Mouse (Mus musculus): ENCODE measurements at regions not wholly inside any gene's neighbourhood (a gene's known extent, or its start where the extent isn't known, plus 50 kb on each side); places are given as distances from the start of the nearest gene placed in this dataset.

DNA sequence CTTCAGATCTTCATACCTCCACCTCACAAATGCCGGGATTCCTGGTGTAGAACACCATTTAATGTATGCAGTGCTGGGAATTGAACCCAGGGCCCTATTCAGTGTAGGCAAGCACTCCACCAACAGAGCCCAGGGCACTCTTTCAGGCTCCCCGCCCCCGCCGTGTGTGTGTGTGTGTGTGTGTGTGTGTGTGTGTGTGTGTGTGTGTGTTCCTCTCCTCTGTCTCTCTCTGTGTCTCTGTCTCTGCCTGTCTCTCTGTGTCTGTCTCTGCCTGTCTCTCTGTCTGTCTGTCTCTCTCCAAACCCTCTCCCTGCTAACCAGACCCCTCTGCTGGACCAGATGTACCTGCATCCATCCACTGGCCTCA, 61.1 kb downstream of the Irf2bpl start:
- Histone ChIP-seq H3K4me2 (ENCODE audit: low read depth, severe bottlenecking) (peak overlapping the region; percentile 47), H3K9me3 (ENCODE audit: control insufficient read depth, low read length) (no peaks in the 10 kb centered on the region), H3K4me3 (ENCODE audit: low read depth, low read length) (peak overlapping the region; percentile 9; the same call in 1 of the 2 replicates), H3K27ac (replicated peaks; ENCODE audit: low read depth, low read length) (peak overlapping the region; percentile 98), H3K4me1 (ENCODE audit: control insufficient read depth, insufficient read depth, low read length) (peaks cover 25% of the 10 kb centered on the region), H3K9ac (ENCODE audit: low read length) (peak overlapping the region; percentile 65), H3K27me3 (ENCODE audit: control insufficient read depth, insufficient read depth, low read length) (no peaks in the 10 kb centered on the region), H3K36me3 (ENCODE audit: control insufficient read depth, insufficient read depth, low read length) (no peaks in the 10 kb centered on the region)
- ATAC-seq (ENCODE audit: insufficient number of reproducible peaks, low FRiP score, low TSS enrichment, low read depth) = peak; percentile 6; the same call in 1 of the 2 replicates
- 57% methylated on average over 4 of the region's 4 CpGs for WGBS
- DNase-seq (ENCODE audit: low spot score) = no peak

- DNase-seq (ENCODE audit: low spot score) = no peak
- Histone ChIP-seq H3K9ac (ENCODE audit: low read length) (no peak overlapping the region), H3K4me3 (ENCODE audit: low read depth, low read length) (no peak overlapping the region), H3K27me3 (ENCODE audit: control insufficient read depth, insufficient read depth, low read length) (no peaks in the 10 kb centered on the region), H3K4me1 (ENCODE audit: control insufficient read depth, insufficient read depth, low read length) (peaks cover 43% of the 10 kb centered on the region), H3K4me2 (ENCODE audit: low read depth, severe bottlenecking) (no peak overlapping the region), H3K27ac (replicated peaks; ENCODE audit: low read depth, low read length) (no peak overlapping the region), H3K9me3 (ENCODE audit: control insufficient read depth, low read length) (no peaks in the 10 kb centered on the region), H3K36me3 (ENCODE audit: control insufficient read depth, insufficient read depth, low read length) (no peaks in the 10 kb centered on the region)
- ATAC-seq (ENCODE audit: insufficient number of reproducible peaks, low FRiP score, low TSS enrichment, low read depth) = no peak
- WGBS = 72% methylated on average over 6 of the region's 6 CpGs
Observed at GRCm38 (mm10) chr12:86821183-86821582, 63.4 kb downstream of the Irf2bpl start.

DNA sequence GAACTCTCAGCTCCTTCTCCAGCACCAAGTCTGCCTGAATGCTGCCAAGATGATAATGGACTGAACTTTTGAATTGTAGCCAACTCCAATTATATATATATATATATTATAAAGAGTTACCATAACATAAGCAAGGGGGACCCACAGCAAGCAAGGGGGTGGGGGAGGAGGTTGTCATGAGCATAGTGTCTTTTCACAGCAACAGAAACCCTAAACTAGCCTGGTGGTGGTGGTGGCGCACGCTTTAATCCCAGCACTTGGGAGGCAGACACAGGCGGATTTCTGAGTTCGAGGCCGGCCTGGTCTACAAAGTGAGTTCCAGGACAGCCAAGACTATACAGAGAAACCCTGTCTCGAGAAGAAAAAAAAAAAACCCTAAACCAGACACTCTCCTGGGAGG, 65.0 kb downstream of the Irf2bpl start:
- H3K36me3 ChIP-seq (ENCODE audit: control insufficient read depth, insufficient read depth, low read length) = no peaks in the 10 kb centered on the region
- no peak overlapping the region for H3K27ac ChIP-seq (replicated peaks; ENCODE audit: low read depth, low read length)
- no peak overlapping the region for H3K4me3 ChIP-seq (ENCODE audit: low read depth, low read length)
- 95% methylated on average over 6 of the region's 6 CpGs for WGBS
- DNase-seq (ENCODE audit: low spot score) (no peak), ATAC-seq (ENCODE audit: insufficient number of reproducible peaks, low FRiP score, low TSS enrichment, low read depth) (no peak)
- no peaks in the 10 kb centered on the region for H3K27me3 ChIP-seq (ENCODE audit: control insufficient read depth, insufficient read depth, low read length)
- H3K4me2 ChIP-seq (ENCODE audit: low read depth, severe bottlenecking) = no peak overlapping the region
- H3K9ac ChIP-seq (ENCODE audit: low read length) = no peak overlapping the region
- H3K9me3 ChIP-seq (ENCODE audit: control insufficient read depth, low read length) = no peaks in the 10 kb centered on the region
- H3K4me1 ChIP-seq (ENCODE audit: control insufficient read depth, insufficient read depth, low read length) = peaks cover 36% of the 10 kb centered on the region

DNA sequence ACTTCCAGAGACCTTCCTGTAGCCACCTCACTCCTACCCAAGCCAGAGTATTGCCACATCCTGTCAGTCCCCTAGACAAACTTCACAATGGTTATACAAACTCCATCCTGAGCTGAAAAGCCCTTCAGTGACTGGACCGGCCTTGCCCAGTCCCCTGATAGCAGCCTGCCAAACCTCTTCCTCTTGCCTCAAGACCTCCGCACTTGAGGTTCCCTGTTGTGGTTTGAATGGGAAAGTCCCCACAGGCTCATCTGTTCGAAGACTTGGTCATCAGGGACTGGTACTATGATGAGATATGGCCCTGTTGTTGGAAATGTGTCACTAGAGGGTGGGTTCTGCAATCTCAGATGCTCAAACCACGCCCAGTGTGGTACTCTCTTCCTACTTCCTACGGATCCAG, 65.4 kb downstream of the Irf2bpl start:
- Histone ChIP-seq H3K27ac (replicated peaks; ENCODE audit: low read depth, low read length) (no peak overlapping the region), H3K4me1 (ENCODE audit: control insufficient read depth, insufficient read depth, low read length) (peaks cover 34% of the 10 kb centered on the region), H3K36me3 (ENCODE audit: control insufficient read depth, insufficient read depth, low read length) (no peaks in the 10 kb centered on the region), H3K4me3 (ENCODE audit: low read depth, low read length) (no peak overlapping the region), H3K9me3 (ENCODE audit: control insufficient read depth, low read length) (no peaks in the 10 kb centered on the region), H3K9ac (ENCODE audit: low read length) (no peak overlapping the region), H3K4me2 (ENCODE audit: low read depth, severe bottlenecking) (no peak overlapping the region), H3K27me3 (ENCODE audit: control insufficient read depth, insufficient read depth, low read length) (no peaks in the 10 kb centered on the region)
- WGBS = 93% methylated on average over 5 of the region's 5 CpGs
- DNase-seq (ENCODE audit: low spot score) (no peak), ATAC-seq (ENCODE audit: insufficient number of reproducible peaks, low FRiP score, low TSS enrichment, low read depth) (no peak)

- peaks cover 27% of the 10 kb centered on the region for H3K4me1 ChIP-seq (ENCODE audit: control insufficient read depth, insufficient read depth, low read length)
Observed at GRCm38 (mm10) chr12:86818201-86818600, 66.4 kb downstream of the Irf2bpl start.

DNA sequence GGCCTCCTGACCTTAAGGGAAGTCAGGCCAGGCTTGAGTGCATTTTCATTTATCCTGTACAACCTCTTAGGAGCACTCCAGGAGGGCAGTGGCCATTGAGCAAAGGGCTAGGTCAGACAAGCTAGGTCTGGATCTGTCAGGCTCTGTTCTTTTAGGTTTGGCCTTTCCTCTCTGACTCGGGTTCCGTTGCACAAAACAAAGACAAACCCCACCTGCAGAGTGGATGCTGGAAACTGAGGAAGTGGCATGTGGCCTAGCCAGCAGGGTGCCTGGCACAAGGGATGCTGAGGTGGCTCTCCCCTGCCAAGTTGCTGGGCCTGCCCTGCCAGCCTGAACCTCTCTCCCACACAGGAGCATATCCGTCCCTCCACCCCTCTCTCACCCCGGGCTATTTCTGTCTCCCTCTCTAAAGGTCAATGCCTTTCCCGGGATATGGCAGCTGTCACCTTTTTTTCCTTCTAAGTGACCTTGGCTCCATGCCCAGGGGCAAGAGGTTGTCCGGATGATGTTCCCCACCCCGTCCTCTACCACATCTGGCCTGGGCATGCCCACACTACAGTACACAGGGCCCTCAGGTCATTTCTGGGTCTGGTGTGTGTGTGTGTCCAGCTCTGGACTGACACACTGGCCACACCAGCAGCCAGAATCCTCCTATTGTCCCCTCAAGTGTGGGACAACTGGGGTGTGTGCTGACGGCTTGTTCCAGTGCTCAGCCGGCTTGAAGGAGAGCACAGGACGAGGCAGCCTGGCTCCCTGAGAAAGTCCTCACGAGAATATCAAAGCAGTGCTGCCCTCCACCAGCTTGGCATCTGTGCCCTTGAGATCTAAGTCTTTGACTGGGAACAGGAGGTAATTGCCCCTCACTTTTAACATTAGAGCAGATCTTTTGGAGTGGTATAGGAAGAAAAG, 67.6 kb downstream of the Irf2bpl start:
- H3K4me2 ChIP-seq (ENCODE audit: low read depth, severe bottlenecking) = peak overlapping the region; percentile 1; the same call in 1 of the 2 replicates
- peak overlapping the region; percentile 85 for H3K27ac ChIP-seq (replicated peaks; ENCODE audit: low read depth, low read length)
- ATAC-seq (ENCODE audit: insufficient number of reproducible peaks, low FRiP score, low TSS enrichment, low read depth) = no peak
- no peaks in the 10 kb centered on the region for H3K36me3 ChIP-seq (ENCODE audit: control insufficient read depth, insufficient read depth, low read length)
- no peaks in the 10 kb centered on the region for H3K9me3 ChIP-seq (ENCODE audit: control insufficient read depth, low read length)
- 0 out of 2 replicates have a peak overlapping the region, but pooled peaks have one; percentile 24 for H3K9ac ChIP-seq (ENCODE audit: low read length)
- peaks cover 27% of the 10 kb centered on the region for H3K4me1 ChIP-seq (ENCODE audit: control insufficient read depth, insufficient read depth, low read length)
- WGBS = 42% methylated on average over 9 of the region's 11 CpGs
- no peak overlapping the region for H3K4me3 ChIP-seq (ENCODE audit: low read depth, low read length)
- no peak for DNase-seq (ENCODE audit: low spot score)
- H3K27me3 ChIP-seq (ENCODE audit: control insufficient read depth, insufficient read depth, low read length) = no peaks in the 10 kb centered on the region

More at GRCm38 (mm10) chr12:86818201-86818600, 66.4 kb downstream of the Irf2bpl start:
- ATAC-seq (ENCODE audit: insufficient number of reproducible peaks, low FRiP score, low TSS enrichment, low read depth) (no peak), DNase-seq (ENCODE audit: low spot score) (no peak)
- 27% methylated on average over 2 of the region's 2 CpGs for WGBS
- Histone ChIP-seq H3K4me2 (ENCODE audit: low read depth, severe bottlenecking) (no peak overlapping the region), H3K27ac (replicated peaks; ENCODE audit: low read depth, low read length) (no peak overlapping the region), H3K4me3 (ENCODE audit: low read depth, low read length) (no peak overlapping the region), H3K36me3 (ENCODE audit: control insufficient read depth, insufficient read depth, low read length) (no peaks in the 10 kb centered on the region), H3K9ac (ENCODE audit: low read length) (no peak overlapping the region), H3K27me3 (ENCODE audit: control insufficient read depth, insufficient read depth, low read length) (no peaks in the 10 kb centered on the region), H3K9me3 (ENCODE audit: control insufficient read depth, low read length) (no peaks in the 10 kb centered on the region)

- no peak overlapping the region for H3K9ac ChIP-seq (ENCODE audit: low read length)
- H3K4me3 ChIP-seq (ENCODE audit: low read depth, low read length) = no peak overlapping the region
- peaks cover 27% of the 10 kb centered on the region for H3K4me1 ChIP-seq (ENCODE audit: control insufficient read depth, insufficient read depth, low read length)
- H3K36me3 ChIP-seq (ENCODE audit: control insufficient read depth, insufficient read depth, low read length) = no peaks in the 10 kb centered on the region
- DNase-seq (ENCODE audit: low spot score) = peak; percentile 83
- H3K9me3 ChIP-seq (ENCODE audit: control insufficient read depth, low read length) = no peaks in the 10 kb centered on the region
- H3K27ac ChIP-seq (replicated peaks; ENCODE audit: low read depth, low read length) = peak overlapping the region; percentile 85
- ATAC-seq (ENCODE audit: insufficient number of reproducible peaks, low FRiP score, low TSS enrichment, low read depth) = peak; percentile 76
- no peaks in the 10 kb centered on the region for H3K27me3 ChIP-seq (ENCODE audit: control insufficient read depth, insufficient read depth, low read length)
- WGBS = 0% methylated on average over 6 of the region's 6 CpGs
- H3K4me2 ChIP-seq (ENCODE audit: low read depth, severe bottlenecking) = peak overlapping the region; percentile 1; the same call in 1 of the 2 replicates
Observed at GRCm38 (mm10) chr12:86816171-86816701, 68.4 kb downstream of the Irf2bpl start.

DNA sequence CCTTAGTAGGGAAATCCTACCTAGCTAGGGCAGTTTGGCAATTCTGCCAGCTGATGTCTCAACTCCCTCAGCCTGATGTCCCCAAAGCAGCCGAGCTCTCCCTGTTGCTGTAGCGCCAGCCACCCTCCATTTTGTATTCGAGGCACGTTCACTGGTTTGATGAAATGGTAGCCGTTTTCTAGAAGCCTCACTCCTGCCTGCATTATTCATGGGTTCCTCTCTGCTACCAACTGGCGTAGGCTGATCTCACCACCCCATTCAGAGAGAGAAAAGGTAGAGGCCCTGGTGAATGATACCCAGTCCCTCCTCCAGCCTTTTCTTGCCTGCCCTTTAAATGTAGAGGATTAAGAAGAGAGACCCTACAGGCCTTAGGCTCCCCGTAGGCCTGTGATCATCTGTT, 69.9 kb downstream of the Irf2bpl start:
- no peak overlapping the region for H3K9ac ChIP-seq (ENCODE audit: low read length)
- ATAC-seq (ENCODE audit: insufficient number of reproducible peaks, low FRiP score, low TSS enrichment, low read depth) = no peak
- H3K4me3 ChIP-seq (ENCODE audit: low read depth, low read length) = no peak overlapping the region
- no peaks in the 10 kb centered on the region for H3K9me3 ChIP-seq (ENCODE audit: control insufficient read depth, low read length)
- no peak for DNase-seq (ENCODE audit: low spot score)
- H3K27me3 ChIP-seq (ENCODE audit: control insufficient read depth, insufficient read depth, low read length) = no peaks in the 10 kb centered on the region
- H3K4me1 ChIP-seq (ENCODE audit: control insufficient read depth, insufficient read depth, low read length) = peaks cover 33% of the 10 kb centered on the region
- no peak overlapping the region for H3K27ac ChIP-seq (replicated peaks; ENCODE audit: low read depth, low read length)
- WGBS = 84% methylated on average over 7 of the region's 7 CpGs
- no peaks in the 10 kb centered on the region for H3K36me3 ChIP-seq (ENCODE audit: control insufficient read depth, insufficient read depth, low read length)
- H3K4me2 ChIP-seq (ENCODE audit: low read depth, severe bottlenecking) = no peak overlapping the region

All from limb, embryonic 11.5 days (tissue).